Mouse (Mus musculus): Measurements from ENCODE around the gene Birc7. TPM values are rescaled to one million over a fixed set of nuclear protein-coding genes. Genes with fewer than 3 reads are reported as not detected.

Gene Birc7
- polyA plus RNA-seq, 1 experiment from 2014 or later = 0.09 TPM

DNA sequence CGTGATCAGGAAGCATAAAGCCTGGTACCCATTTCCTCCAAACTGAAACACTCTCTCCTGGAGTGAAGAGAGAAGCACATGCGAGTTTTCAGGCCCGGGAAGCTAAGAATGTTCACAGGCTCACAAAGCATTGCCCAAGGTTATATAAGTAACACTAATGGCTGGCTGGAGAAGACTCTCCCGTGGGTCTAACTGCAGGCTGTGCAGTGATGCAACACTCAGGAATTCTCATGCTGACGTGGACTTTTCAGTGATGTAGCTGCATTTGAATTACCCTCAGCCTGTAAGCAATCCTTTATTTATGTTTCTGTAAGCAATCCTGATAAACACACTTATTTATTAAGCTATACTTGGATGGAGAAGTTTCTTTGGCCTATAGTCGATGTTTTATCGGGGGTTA, 30.8 kb downstream of the Birc7 start:
- peaks cover 18% of the 10 kb centered on the region for H3K27me3 ChIP-seq (ENCODE audit: control insufficient read depth, insufficient read depth, low read length)
- WGBS = 64% methylated on average over 7 of the region's 7 CpGs
- no peak for ATAC-seq (replicated peaks; ENCODE audit: extremely low read depth, insufficient read depth, low FRiP score)
- no peak overlapping the region for H3K4me2 ChIP-seq (ENCODE audit: low read depth, low read length)
- H3K9me3 ChIP-seq (replicated peaks; ENCODE audit: control insufficient read depth, low read length) = no peaks in the 10 kb centered on the region
- H3K9ac ChIP-seq (ENCODE audit: low read length) = no peak overlapping the region
- H3K4me1 ChIP-seq (ENCODE audit: control insufficient read depth, insufficient read depth, low read length) = peaks cover 21% of the 10 kb centered on the region
- H3K27ac ChIP-seq (ENCODE audit: low read length) = no peak overlapping the region
- H3K4me3 ChIP-seq (ENCODE audit: low read length) = no peak overlapping the region
- H3K36me3 ChIP-seq (ENCODE audit: control insufficient read depth, insufficient read depth) = no peaks in the 10 kb centered on the region

DNA sequence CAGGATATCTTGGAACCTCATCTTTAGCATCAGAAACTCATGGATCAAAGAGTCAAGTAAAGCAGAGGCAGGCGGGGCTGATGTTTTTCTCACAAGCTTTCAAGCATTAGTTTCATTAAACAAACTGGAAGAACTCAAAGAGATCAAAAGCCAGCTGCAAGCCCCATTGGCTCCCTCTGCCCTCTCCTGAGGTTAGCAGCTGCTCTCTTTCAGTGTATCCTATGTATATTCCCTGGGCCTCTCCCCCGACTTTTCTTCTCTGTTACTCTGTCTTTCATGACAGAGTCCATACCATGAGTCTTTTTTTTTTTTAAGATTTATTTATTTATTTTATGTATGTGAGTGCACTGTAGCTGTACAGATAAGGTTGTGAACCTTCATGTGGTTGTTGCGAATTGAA, 31.4 kb downstream of the Birc7 start:
- WGBS = 61% methylated on average over 3 of the region's 3 CpGs
- Histone ChIP-seq H3K9me3 (replicated peaks; ENCODE audit: control insufficient read depth, low read length) (no peaks in the 10 kb centered on the region), H3K4me3 (ENCODE audit: low read length) (no peak overlapping the region), H3K27ac (ENCODE audit: low read length) (no peak overlapping the region), H3K36me3 (ENCODE audit: control insufficient read depth, insufficient read depth) (no peaks in the 10 kb centered on the region), H3K4me1 (ENCODE audit: control insufficient read depth, insufficient read depth, low read length) (peaks cover 17% of the 10 kb centered on the region), H3K9ac (ENCODE audit: low read length) (no peak overlapping the region), H3K27me3 (ENCODE audit: control insufficient read depth, insufficient read depth, low read length) (peaks cover 12% of the 10 kb centered on the region), H3K4me2 (ENCODE audit: low read depth, low read length) (no peak overlapping the region)
- ATAC-seq (replicated peaks; ENCODE audit: extremely low read depth, insufficient read depth, low FRiP score) = no peak

DNA sequence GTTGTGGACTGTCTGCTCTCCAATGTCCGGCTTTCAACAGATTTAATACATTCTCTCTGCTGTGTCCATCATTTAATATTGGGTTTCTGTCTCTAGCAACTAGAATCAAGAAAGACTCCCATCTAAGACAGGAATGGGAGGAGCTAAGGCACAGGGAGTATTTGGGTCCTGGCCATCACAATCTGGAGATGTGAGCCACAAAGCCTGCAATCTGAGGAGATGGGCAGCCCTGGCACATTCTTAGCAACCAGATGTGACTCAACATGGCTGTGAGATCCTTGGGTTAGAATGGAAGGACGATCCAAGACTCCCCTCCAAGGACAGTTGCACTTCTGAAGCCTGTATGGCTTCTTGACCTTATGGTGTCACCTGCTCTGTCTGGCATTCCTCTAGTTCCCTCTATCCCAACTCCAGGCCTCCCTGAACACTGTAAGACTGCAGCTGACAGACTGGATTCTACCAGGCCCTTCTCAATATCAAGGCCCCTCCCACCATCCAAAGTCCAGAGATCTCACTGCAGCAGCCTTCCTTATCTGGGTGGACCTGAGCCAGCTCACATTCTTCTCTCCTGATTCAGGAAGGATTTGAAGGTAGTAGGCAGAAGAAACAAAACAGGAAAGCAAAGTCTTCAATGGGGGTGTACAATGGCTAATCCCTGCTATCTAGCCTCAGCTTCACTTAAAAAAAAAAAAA, 33.9 kb downstream of the Birc7 start:
- Histone ChIP-seq H3K4me1 (ENCODE audit: control insufficient read depth, insufficient read depth, low read length) (peaks cover 24% of the 10 kb centered on the region), H3K9ac (ENCODE audit: low read length) (no peak overlapping the region), H3K4me2 (ENCODE audit: low read depth, low read length) (no peak overlapping the region), H3K27me3 (ENCODE audit: control insufficient read depth, insufficient read depth, low read length) (no peaks in the 10 kb centered on the region), H3K4me3 (ENCODE audit: low read length) (no peak overlapping the region), H3K27ac (ENCODE audit: low read length) (peak overlapping the region; percentile 47), H3K36me3 (ENCODE audit: control insufficient read depth, insufficient read depth) (no peaks in the 10 kb centered on the region), H3K9me3 (replicated peaks; ENCODE audit: control insufficient read depth, low read length) (no peaks in the 10 kb centered on the region)
- ATAC-seq (replicated peaks; ENCODE audit: extremely low read depth, insufficient read depth, low FRiP score) = peak; percentile 19; the same call in 1 of the 2 replicates
- 44% methylated on average over 2 of the region's 2 CpGs for WGBS

DNA sequence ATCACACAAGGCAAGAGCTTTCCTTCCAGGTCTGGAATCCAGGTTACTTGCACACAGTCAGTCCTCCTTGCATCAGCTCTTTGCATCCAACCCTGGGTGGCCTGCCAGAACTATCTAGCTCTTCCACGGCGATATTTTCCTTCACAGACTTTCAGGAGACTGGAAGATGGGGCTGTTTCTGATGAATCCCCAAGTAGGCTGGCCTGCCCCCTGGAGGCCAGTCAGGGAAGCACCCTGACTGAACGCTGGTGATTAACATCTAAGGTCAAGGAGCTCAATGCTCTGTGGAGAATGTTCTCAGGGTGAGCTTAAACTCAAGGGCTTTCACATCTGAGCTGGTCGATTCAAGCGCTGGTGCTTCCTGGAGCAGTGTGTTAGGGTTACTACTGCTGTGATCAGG, 35.1 kb downstream of the Birc7 start:
- no peak overlapping the region; the same call in 1 of the 2 replicates for H3K27ac ChIP-seq (ENCODE audit: low read length)
- ATAC-seq (replicated peaks; ENCODE audit: extremely low read depth, insufficient read depth, low FRiP score) = no peak
- H3K4me2 ChIP-seq (ENCODE audit: low read depth, low read length) = no peak overlapping the region
- no peak overlapping the region for H3K4me3 ChIP-seq (ENCODE audit: low read length)
- no peak overlapping the region for H3K9ac ChIP-seq (ENCODE audit: low read length)
- H3K36me3 ChIP-seq (ENCODE audit: control insufficient read depth, insufficient read depth) = no peaks in the 10 kb centered on the region
- H3K27me3 ChIP-seq (ENCODE audit: control insufficient read depth, insufficient read depth, low read length) = no peaks in the 10 kb centered on the region
- H3K4me1 ChIP-seq (ENCODE audit: control insufficient read depth, insufficient read depth, low read length) = peaks cover 36% of the 10 kb centered on the region
- 6% methylated on average over 5 of the region's 5 CpGs for WGBS
- no peaks in the 10 kb centered on the region for H3K9me3 ChIP-seq (replicated peaks; ENCODE audit: control insufficient read depth, low read length)

DNA sequence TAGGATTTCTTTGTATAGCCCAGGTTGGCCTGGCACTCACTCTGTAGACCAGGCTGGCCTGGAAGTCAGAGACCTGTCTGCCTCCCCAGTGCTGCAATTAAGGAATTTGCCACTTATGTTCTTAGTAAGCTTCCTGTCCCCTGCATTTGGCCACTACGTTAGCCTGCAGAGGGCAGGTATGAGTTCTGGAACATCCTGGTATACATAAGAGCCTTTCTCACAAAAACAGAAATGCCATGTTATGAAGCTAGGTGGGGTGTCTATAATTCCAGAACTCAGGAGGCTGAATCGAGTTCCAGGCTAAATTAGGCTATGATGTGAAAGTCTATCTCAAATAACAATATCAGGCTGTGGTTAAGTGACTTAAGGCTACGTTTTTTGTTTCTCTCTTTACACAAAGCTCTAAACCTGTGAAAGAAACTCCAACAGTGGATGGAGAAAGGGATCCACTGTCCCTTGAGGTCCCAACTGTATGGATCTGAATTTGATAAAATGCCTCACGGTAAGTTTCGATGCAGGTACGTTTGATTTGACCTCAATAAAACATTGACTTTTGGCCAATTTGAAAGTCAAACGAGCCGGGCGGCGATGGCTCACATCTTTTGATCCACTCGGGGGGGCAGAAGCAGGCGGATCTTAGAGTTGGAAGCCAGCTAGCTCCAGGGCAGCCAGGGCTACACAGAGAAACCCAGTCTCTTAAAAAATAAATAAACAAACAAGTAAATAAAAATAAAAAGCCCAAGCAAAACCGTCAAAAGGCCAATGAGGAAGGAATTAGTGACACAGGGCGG, 37.5 kb downstream of the Birc7 start:
- peak overlapping the region; percentile 81 for H3K4me2 ChIP-seq (ENCODE audit: low read depth, low read length)
- H3K4me3 ChIP-seq (ENCODE audit: low read length) = peak overlapping the region; percentile 73
- no peak for ATAC-seq (replicated peaks; ENCODE audit: extremely low read depth, insufficient read depth, low FRiP score)
- H3K27ac ChIP-seq (ENCODE audit: low read length) = peak overlapping the region; percentile 80
- no peaks in the 10 kb centered on the region for H3K27me3 ChIP-seq (ENCODE audit: control insufficient read depth, insufficient read depth, low read length)
- H3K9ac ChIP-seq (ENCODE audit: low read length) = peak overlapping the region; percentile 91
- no peaks in the 10 kb centered on the region for H3K9me3 ChIP-seq (replicated peaks; ENCODE audit: control insufficient read depth, low read length)
- peaks cover 36% of the 10 kb centered on the region for H3K4me1 ChIP-seq (ENCODE audit: control insufficient read depth, insufficient read depth, low read length)
- WGBS = 9% methylated on average over 14 of the region's 14 CpGs
- H3K36me3 ChIP-seq (ENCODE audit: control insufficient read depth, insufficient read depth) = peaks cover 5% of the 10 kb centered on the region

DNA sequence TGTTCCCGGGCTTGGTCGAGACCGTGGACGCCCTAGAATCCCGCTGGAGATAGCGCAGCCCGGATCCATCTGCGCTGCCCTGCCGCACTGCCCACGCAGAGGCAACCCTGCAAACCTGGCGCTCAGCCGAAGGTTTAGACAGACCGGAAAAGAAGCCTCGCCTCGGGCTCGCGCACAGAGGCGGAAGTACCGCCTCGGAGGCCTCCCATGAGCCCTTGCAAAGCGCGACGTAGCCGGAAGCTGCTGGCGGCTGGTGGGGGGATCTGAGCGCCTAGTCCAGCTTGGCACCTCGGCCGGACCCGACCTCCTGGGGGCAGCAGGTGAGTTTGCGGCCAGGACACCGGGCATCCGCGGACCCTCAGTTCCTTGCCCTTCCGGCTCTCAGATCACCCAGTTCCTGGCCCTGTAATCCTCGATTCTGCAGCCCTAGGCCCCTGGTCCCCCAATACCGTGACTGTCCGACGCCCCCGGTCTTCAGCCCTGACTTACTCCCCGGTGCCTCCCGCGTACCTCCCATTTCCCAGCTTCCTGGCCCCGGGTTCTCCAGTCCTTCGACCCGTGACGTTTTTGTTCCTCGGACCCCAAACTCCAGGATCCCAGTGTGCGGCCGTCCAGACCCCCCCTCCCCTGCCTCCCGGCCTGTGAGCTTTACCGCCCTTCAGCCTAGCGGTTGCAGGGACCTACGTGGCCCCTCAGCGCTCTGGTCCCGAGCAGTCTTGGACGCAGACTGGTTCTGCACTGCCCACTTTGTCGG, 38.4 kb downstream of the Birc7 start, which contains the start of gene Arfgap1:
Gene Arfgap1 (plus strand): TSS at position 216 of the 754 bp plus-strand sequence.
- H3K27me3 ChIP-seq (ENCODE audit: control insufficient read depth, insufficient read depth, low read length) = no peaks in the 10 kb centered on the region
- ATAC-seq (replicated peaks; ENCODE audit: extremely low read depth, insufficient read depth, low FRiP score) = peak; percentile 89
- H3K36me3 ChIP-seq (ENCODE audit: control insufficient read depth, insufficient read depth) = peaks cover 14% of the 10 kb centered on the region
- peaks cover 35% of the 10 kb centered on the region for H3K4me1 ChIP-seq (ENCODE audit: control insufficient read depth, insufficient read depth, low read length)
- H3K9ac ChIP-seq (ENCODE audit: low read length) = peak within 1 kb of the TSS; percentile 91
- under 1% methylated on average over 57 of the region's 57 CpGs for WGBS
- peak within 1 kb of the TSS; percentile 81 for H3K4me2 ChIP-seq (ENCODE audit: low read depth, low read length)
- H3K4me3 ChIP-seq (ENCODE audit: low read length) = peak within 1 kb of the TSS; percentile 73
- H3K27ac ChIP-seq (ENCODE audit: low read length) = peak within 1 kb of the TSS; percentile 80
- no peaks in the 10 kb centered on the region for H3K9me3 ChIP-seq (replicated peaks; ENCODE audit: control insufficient read depth, low read length)

DNA sequence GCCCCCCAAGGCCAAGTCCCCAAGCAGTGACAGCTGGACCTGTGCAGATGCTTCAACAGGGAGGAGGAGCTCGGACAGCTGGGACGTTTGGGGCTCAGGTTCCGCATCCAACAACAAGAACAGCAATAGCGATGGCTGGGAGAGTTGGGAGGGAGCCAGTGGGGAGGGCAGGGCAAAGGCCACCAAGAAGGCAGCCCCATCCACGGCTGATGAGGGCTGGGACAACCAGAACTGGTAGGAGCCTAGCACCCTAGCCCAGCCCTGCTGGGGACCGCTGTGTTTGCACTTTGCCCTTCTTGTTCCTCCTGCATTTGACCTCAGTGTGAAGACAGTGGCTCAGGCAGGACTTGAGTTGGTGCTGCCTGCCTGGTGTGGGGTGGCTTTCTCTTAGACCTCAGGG, 52.3 kb downstream of the Birc7 start:
- Histone ChIP-seq H3K27me3 (ENCODE audit: control insufficient read depth, insufficient read depth, low read length) (no peaks in the 10 kb centered on the region), H3K9ac (ENCODE audit: low read length) (no peak overlapping the region), H3K9me3 (replicated peaks; ENCODE audit: control insufficient read depth, low read length) (no peaks in the 10 kb centered on the region), H3K4me2 (ENCODE audit: low read depth, low read length) (no peak overlapping the region), H3K36me3 (ENCODE audit: control insufficient read depth, insufficient read depth) (peaks cover 50% of the 10 kb centered on the region), H3K4me1 (ENCODE audit: control insufficient read depth, insufficient read depth, low read length) (no peaks in the 10 kb centered on the region), H3K4me3 (ENCODE audit: low read length) (no peak overlapping the region), H3K27ac (ENCODE audit: low read length) (no peak overlapping the region)
- no peak for ATAC-seq (replicated peaks; ENCODE audit: extremely low read depth, insufficient read depth, low FRiP score)
- WGBS = 81% methylated on average over 6 of the region's 6 CpGs

Measured in heart, embryonic 16.5 days (tissue).